Comparison of ENCODE assay signal across 9 mouse cellular contexts in the genomic region with DNA sequence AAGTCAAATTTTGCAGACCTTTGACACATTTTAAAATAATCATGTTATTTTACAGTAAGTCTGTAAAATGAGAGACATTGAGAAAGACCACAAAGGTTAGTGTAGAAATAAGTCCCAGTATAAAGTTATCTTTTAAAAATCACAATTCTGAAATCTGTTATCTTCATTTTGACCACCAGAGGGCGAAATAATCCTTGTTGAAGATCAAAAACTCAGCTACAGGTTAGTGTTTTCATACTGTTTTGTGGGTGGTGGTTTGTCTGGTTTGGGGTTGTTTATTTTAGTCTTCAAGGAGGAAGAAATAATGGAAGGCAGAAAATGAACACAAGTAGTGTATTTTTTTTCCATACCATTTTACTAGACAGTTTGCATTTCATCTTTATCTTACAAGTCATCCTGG.
DNase-seq lines count a peak whose midpoint lies in the region; ATAC-seq and TF ChIP-seq lines count a peak whose summit lies in the region.
"Had no signal": no experiment of that assay in that cellular context is flagged by ENCODE, and none has a peak within 500 bp of the region (broad histone marks: within the 10 kb centered on the region; RNA-seq: fewer than 3 reads in every experiment).

No protein-coding gene starts in this region.

- H3K4me3 ChIP-seq in forebrain, postnatal 0 days (ENCODE audit: low read depth, low read length): no peak overlapping the region
- H3K4me3 ChIP-seq in forebrain, embryonic 15.5 days: no peak overlapping the region
- no peak overlapping the region for H3K4me3 ChIP-seq in lung, postnatal 0 days (ENCODE audit: low read depth, low read length)
- H3K4me3 ChIP-seq: forebrain, embryonic 12.5 days had no signal

- peak; percentile 38; the same call in 1 of the 2 replicates for ATAC-seq in forebrain, postnatal 0 days
- ATAC-seq in forebrain, embryonic 15.5 days (replicated peaks): no peak
- ATAC-seq in lung, postnatal 0 days: no peak

- peak; percentile 72 for TF ChIP-seq CTCF in forebrain, postnatal 0 days (IDR thresholded peaks at IDR 0.05; ENCODE audit: low read depth)
- TF ChIP-seq CTCF in lung, postnatal 0 days (IDR thresholded peaks at IDR 0.05): peak; percentile 70

- peak; percentile 67 for DNase-seq in forebrain, postnatal 0 days
- DNase-seq in lung, postnatal 0 days (ENCODE audit: low spot score): peak; percentile 69
- no peak for DNase-seq in lung, adult 18-20 months
- peak; percentile 22 for DNase-seq in embryo, embryonic 10 days (ENCODE audit: low spot score)
- DNase-seq in retina, postnatal 1 day: peak; percentile 52
- no peak for DNase-seq in gastrocnemius, postnatal 10 days
- no peak for DNase-seq in urinary bladder, postnatal 10 days (ENCODE audit: low spot score)

- no peaks in the 10 kb centered on the region for H3K27me3 ChIP-seq in forebrain, postnatal 0 days (ENCODE audit: insufficient read depth, low read length)
- H3K27me3 ChIP-seq in forebrain, embryonic 15.5 days: no peaks in the 10 kb centered on the region
- no peaks in the 10 kb centered on the region; the same call in 1 of the 2 replicates for H3K27me3 ChIP-seq in lung, postnatal 0 days (replicated peaks; ENCODE audit: insufficient read depth, low read length)
- H3K27me3 ChIP-seq: forebrain, embryonic 12.5 days had no signal

- no peak overlapping the region for H3K4me2 ChIP-seq in forebrain, postnatal 0 days (ENCODE audit: low read depth)
- no peak overlapping the region for H3K4me2 ChIP-seq in forebrain, embryonic 15.5 days (replicated peaks)
- no peak overlapping the region for H3K4me2 ChIP-seq in lung, postnatal 0 days (replicated peaks; ENCODE audit: low read depth, low read length)
- H3K4me2 ChIP-seq: forebrain, embryonic 12.5 days had no signal

- H3K36me3 ChIP-seq in forebrain, postnatal 0 days (ENCODE audit: insufficient read depth): no peaks in the 10 kb centered on the region
- H3K36me3 ChIP-seq in forebrain, embryonic 15.5 days: no peaks in the 10 kb centered on the region
- no peaks in the 10 kb centered on the region for H3K36me3 ChIP-seq in lung, postnatal 0 days (ENCODE audit: insufficient read depth, low read length)
- H3K36me3 ChIP-seq: forebrain, embryonic 12.5 days had no signal

- H3K27ac ChIP-seq in forebrain, postnatal 0 days (ENCODE audit: low read depth, low read length): no peak overlapping the region
- H3K27ac ChIP-seq in forebrain, embryonic 15.5 days (replicated peaks): no peak overlapping the region
- no peak overlapping the region for H3K27ac ChIP-seq in lung, postnatal 0 days (ENCODE audit: low read length)
- H3K27ac ChIP-seq: forebrain, embryonic 12.5 days had no signal

- no peaks in the 10 kb centered on the region for H3K9me3 ChIP-seq in forebrain, postnatal 0 days (ENCODE audit: low read length)
- no peaks in the 10 kb centered on the region for H3K9me3 ChIP-seq in forebrain, embryonic 15.5 days
- no peaks in the 10 kb centered on the region for H3K9me3 ChIP-seq in lung, postnatal 0 days (ENCODE audit: low read length)
- H3K9me3 ChIP-seq: forebrain, embryonic 12.5 days had no signal

- no peak overlapping the region for H3K9ac ChIP-seq in forebrain, postnatal 0 days
- no peak overlapping the region for H3K9ac ChIP-seq in forebrain, embryonic 15.5 days (replicated peaks)
- no peak overlapping the region for H3K9ac ChIP-seq in lung, postnatal 0 days (replicated peaks; ENCODE audit: low read depth)
- H3K9ac ChIP-seq: forebrain, embryonic 12.5 days had no signal

- TF ChIP-seq EP300 in lung, postnatal 0 days (IDR thresholded peaks at IDR 0.05): no peak

- H3K4me1 ChIP-seq in forebrain, postnatal 0 days (ENCODE audit: insufficient read depth): no peaks in the 10 kb centered on the region
- no peaks in the 10 kb centered on the region for H3K4me1 ChIP-seq in forebrain, embryonic 15.5 days
- H3K4me1 ChIP-seq in lung, postnatal 0 days (ENCODE audit: insufficient read depth, low read depth, low read length): peaks cover 3% of the 10 kb centered on the region; the same call in 1 of the 2 replicates
- H3K4me1 ChIP-seq: forebrain, embryonic 12.5 days had no signal

- WGBS in forebrain, postnatal 0 days: 0% methylated on average over 1 of the region's 1 CpGs
- WGBS in forebrain, embryonic 15.5 days: 0% methylated on average over 1 of the region's 1 CpGs
- WGBS in lung, postnatal 0 days: 0% methylated on average over 1 of the region's 1 CpGs

Comparison
In these comparisons a context has a peak if more than half of its experiments do, and no peak if none do; other contexts are left out.
1. DNase-seq: peak in forebrain, postnatal 0 days (single experiment), lung, postnatal 0 days (single experiment), embryo, embryonic 10 days (single experiment) and retina, postnatal 1 day (single experiment); none in lung, adult 18-20 months (0 of 2), gastrocnemius, postnatal 10 days (single experiment) and urinary bladder, postnatal 10 days (single experiment).